Comparison of ENCODE assay signal across 13 mouse cellular contexts in genomic region chr7:81195509-81195908, GRCm38 (mm10).
"Had no signal": no experiment of that assay in that cellular context is flagged by ENCODE, and none has a peak within 500 bp of the region (broad histone marks: within the 10 kb centered on the region; RNA-seq: fewer than 3 reads in every experiment).

No protein-coding gene starts in this region.

- DNase-seq: kidney, adult 8-10 months; kidney, postnatal 25 days; layer of hippocampus, adult 9-11 months; liver, embryonic 13.5 days; lung, adult 2 months; lung, postnatal 14 days; lung, postnatal 4 days; right cerebral cortex, adult 18-20 months; right cerebral cortex, postnatal 14 days; right cerebral cortex, postnatal 4 days; thymus, adult 2 months; thymus, postnatal 25 days had no signal

- ATAC-seq: midbrain, embryonic 15.5 days had no signal
